Mouse (Mus musculus) right cerebral cortex, adult 2 months (tissue): Measurements from ENCODE around the gene Ric1.
"Not testable (repeated sequence)": the region's sequence is repeated elsewhere in the genome, so short reads cannot be mapped to it uniquely, and the experiment has no call there.

Experiments
- DNase-seq, 2 experiments: peaks; one replicate each; pipeline ENCODE4 v3.0.0; 2021 to 2022; ENCODE audit warnings: low spot score in 2 of 2

Ric1 gene

GRCm38 (mm10) chr19:29527299-29527698, 5.2 kb downstream of the Ric1 start:
- no peak for DNase-seq

GRCm38 (mm10) chr19:29528568-29528967, 6.5 kb downstream of the Ric1 start:
- DNase-seq = no peak

DNA sequence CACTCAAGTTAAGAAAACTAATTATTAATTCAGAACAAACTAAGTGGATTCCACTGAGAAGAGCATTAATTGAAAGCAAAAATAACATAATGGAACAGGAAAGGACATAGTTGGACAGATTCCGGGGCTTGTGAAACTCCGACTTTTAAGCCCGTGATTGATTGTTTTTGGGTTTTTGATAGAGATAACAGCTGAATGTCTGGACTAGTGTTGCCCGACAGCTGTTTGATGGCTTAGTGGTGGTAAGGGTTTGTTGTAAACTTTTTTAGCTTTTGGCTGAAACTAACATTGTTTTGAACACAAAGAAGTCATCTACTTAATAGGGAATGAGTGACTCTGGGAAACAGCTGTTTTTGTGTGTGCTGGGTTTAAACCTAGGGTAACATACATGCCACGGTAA, 11.9 kb downstream of the Ric1 start:
- DNase-seq = no peak

GRCm38 (mm10) chr19:29542256-29542970, 20.3 kb downstream of the Ric1 start:
- DNase-seq = no peak

- no peak for DNase-seq
These were observed 21.9 kb downstream of the Ric1 start for GRCm38 (mm10) chr19:29544026-29544425.

DNA sequence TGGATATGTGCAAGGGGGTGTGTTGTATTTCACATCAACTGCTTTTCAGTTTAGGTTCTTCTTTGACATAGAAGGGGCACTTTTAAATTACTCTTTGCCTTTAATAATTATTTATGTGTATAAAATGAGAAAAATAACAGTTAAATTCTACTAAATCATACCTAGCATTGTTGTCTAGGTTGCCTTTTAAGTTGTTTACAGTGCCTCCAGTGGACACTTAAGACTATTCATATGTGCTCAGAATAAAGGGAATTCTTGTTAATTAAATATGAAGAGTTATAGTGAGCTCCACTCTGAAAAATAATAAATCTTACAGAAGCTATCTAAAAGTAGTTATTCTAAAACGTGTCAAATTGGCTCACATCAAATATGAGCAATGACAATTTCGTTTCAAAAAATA, 28.5 kb downstream of the Ric1 start:
- no peak for DNase-seq

DNA sequence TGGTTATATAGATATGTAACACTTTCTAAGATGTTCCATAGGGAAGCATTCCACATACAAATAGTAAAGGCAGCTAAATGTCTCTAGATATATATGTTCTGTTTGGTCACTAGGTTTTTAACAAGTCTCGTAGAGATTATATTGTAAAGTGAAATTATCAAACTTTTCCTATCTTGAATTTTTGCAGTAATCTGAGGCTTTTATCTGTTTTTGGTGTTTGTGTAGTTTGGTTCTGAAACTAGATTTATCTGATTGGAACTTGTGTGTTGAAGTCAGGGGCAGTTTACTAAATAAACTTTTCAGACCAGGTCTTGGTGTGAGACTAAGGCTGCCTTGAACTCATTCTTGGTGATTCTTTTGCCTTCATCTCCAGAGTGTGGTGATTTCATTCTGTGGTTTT, 29.0 kb downstream of the Ric1 start:
- no peak for DNase-seq

GRCm38 (mm10) chr19:29551980-29552379, 29.9 kb downstream of the Ric1 start:
- not testable (repeated sequence) for DNase-seq

GRCm38 (mm10) chr19:29557171-29557845, 35.2 kb downstream of the Ric1 start:
- DNase-seq = not testable (repeated sequence)

GRCm38 (mm10) chr19:29562166-29562565, 40.1 kb downstream of the Ric1 start:
- DNase-seq = no peak

GRCm38 (mm10) chr19:29562603-29563002, 40.5 kb downstream of the Ric1 start:
- no peak for DNase-seq

- DNase-seq = peak; percentile 73 to 75
These were observed 41.2 kb downstream of the Ric1 start for GRCm38 (mm10) chr19:29563258-29563779.

DNA sequence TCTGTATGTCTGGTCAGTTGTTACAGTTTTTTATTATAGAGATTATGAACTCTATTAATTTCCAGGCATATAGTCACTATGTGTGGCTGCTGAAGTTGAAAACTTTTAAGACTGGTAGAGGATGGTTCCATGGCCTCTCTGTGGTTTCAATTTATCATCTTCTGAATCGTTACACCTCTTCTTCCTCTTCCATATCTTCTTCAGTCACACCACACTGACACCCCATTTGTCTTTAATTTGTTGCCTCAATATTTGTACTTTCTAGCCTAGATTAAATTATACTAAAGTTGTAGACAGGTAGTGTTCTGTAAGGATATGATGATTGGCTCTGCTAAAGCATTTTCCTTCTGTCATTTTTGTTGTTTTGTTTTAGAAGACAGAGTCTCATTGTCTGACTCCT, 44.4 kb downstream of the Ric1 start:
- DNase-seq = no peak

DNA sequence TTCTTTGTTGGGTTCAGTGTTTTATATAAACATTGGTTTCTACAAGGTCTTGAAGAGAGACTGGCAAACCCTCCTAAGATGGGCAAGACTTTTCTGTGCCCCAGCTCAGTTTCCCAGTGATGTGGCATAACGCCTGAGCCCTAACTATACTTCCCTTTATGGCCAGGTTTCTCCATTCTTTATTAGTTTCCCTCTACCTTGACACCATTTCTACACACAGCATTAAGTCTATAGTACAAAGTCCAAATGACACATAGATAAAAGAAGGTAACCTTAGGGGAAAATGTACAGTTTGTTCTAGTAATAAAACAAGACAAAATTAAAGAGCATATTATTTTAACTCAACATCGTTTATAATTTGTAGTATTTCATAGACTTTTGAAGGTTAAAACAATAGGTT, 60.4 kb downstream of the Ric1 start:
- DNase-seq = no peak

- no peak for DNase-seq
These were observed 61.7 kb downstream of the Ric1 start for GRCm38 (mm10) chr19:29583734-29584133.

GRCm38 (mm10) chr19:29593783-29594182, 71.7 kb downstream of the Ric1 start:
- DNase-seq = not testable (repeated sequence)

GRCm38 (mm10) chr19:29596276-29596675, 74.2 kb downstream of the Ric1 start:
- DNase-seq = no peak

- no peak for DNase-seq
These were observed 74.9 kb downstream of the Ric1 start for GRCm38 (mm10) chr19:29596985-29597384.

- no peak for DNase-seq
These were observed 76.9 kb downstream of the Ric1 start for GRCm38 (mm10) chr19:29598981-29599380.

GRCm38 (mm10) chr19:29603548-29604353, 81.7 kb downstream of the Ric1 start:
- no peak for DNase-seq

GRCm38 (mm10) chr19:29604653-29605052, 82.6 kb downstream of the Ric1 start:
- DNase-seq = no peak

DNA sequence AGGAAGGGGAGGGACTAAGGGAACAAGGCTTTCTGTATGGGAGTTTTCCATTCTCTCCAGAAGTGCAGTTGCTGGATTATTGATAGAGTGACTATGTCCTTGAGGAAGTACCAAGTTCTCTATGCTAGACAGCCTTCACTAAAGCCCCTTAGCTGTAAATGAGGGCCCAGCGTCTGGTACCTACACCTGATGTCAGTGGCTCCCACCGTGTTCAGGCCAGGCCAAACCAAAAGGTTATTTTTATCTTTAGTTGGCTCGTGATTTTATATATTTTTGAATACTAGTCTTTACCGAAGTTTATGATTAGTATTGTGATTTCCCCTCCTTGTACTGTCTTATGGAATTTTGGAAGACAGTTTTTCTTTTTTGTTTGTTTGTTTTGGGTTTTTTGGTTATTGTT, 85.4 kb downstream of the Ric1 start:
- no peak for DNase-seq
